In genomic region chr3:153277389-153277999, GRCm38 (mm10) we compare ENCODE assay signal across 8 mouse cellular contexts.
DNase-seq lines count a peak whose midpoint lies in the region; ATAC-seq and TF ChIP-seq lines count a peak whose summit lies in the region.

No protein-coding gene starts in this region.

- H3K9me3 ChIP-seq in E14TG2a.4 (ENCODE audit: low read length), result no peaks in the 10 kb centered on the region
- H3K9me3 ChIP-seq in embryonic facial prominence, embryonic 10.5 days, result peaks cover 15% of the 10 kb centered on the region; the same call in 1 of the 2 replicates
- H3K9me3 ChIP-seq in hindbrain, postnatal 0 days (ENCODE audit: low read length), result no peaks in the 10 kb centered on the region; the same call in 1 of the 2 replicates
- peaks cover 13% of the 10 kb centered on the region for H3K9me3 ChIP-seq in midbrain, embryonic 12.5 days

- no peak overlapping the region; the same call in 1 of the 2 replicates for H3K9ac ChIP-seq in hindbrain, postnatal 0 days (replicated peaks; ENCODE audit: low read length)
- H3K9ac ChIP-seq in midbrain, embryonic 12.5 days (replicated peaks), result no peak overlapping the region

- peak overlapping the region; percentile 32 for H3K4me3 ChIP-seq in E14TG2a.4 (replicated peaks; ENCODE audit: low read length)
- H3K4me3 ChIP-seq in embryonic facial prominence, embryonic 10.5 days, result 0 out of 2 replicates have a peak overlapping the region, but pooled peaks have one; percentile 13
- H3K4me3 ChIP-seq in hindbrain, postnatal 0 days (ENCODE audit: low read length), result no peak overlapping the region
- no peak overlapping the region for H3K4me3 ChIP-seq in midbrain, embryonic 12.5 days

- H3K27ac ChIP-seq in embryonic facial prominence, embryonic 10.5 days (replicated peaks), result peak overlapping the region; percentile 48
- H3K27ac ChIP-seq in hindbrain, postnatal 0 days, result peak overlapping the region; percentile 54; the same call in 1 of the 2 replicates
- peak overlapping the region; percentile 76 for H3K27ac ChIP-seq in midbrain, embryonic 12.5 days (replicated peaks)

- no peak for TF ChIP-seq CTCF in E14TG2a.4 (conservative IDR thresholded peaks at IDR 0.05; ENCODE audit: low read length)
- no peak for TF ChIP-seq CTCF in hindbrain, postnatal 0 days (IDR thresholded peaks at IDR 0.05; ENCODE audit: low read depth)

- no peaks in the 10 kb centered on the region for H3K36me3 ChIP-seq in E14TG2a.4 (ENCODE audit: insufficient read depth, low read length)
- peaks cover 11% of the 10 kb centered on the region; the same call in 1 of the 2 replicates for H3K36me3 ChIP-seq in embryonic facial prominence, embryonic 10.5 days (replicated peaks)
- H3K36me3 ChIP-seq in hindbrain, postnatal 0 days (ENCODE audit: insufficient read depth, low read length), result no peaks in the 10 kb centered on the region
- no peaks in the 10 kb centered on the region for H3K36me3 ChIP-seq in midbrain, embryonic 12.5 days

- DNase-seq in embryonic facial prominence, embryonic 10.5 days (ENCODE audit: low spot score), result peak; percentile 75
- DNase-seq in hindbrain, postnatal 0 days (ENCODE audit: low spot score), result peak; percentile 62
- DNase-seq in ovary, postnatal 10 days (ENCODE audit: low spot score), result no peak
- DNase-seq in liver, result no peak
- DNase-seq in gastrocnemius, adult 8-10 months (ENCODE audit: low spot score in 2 of 2), result no peak

- peak overlapping the region; percentile 36; the same call in 1 of the 2 replicates for H3K4me2 ChIP-seq in hindbrain, postnatal 0 days (ENCODE audit: low read depth, low read length)
- peak overlapping the region; percentile 39 for H3K4me2 ChIP-seq in midbrain, embryonic 12.5 days (replicated peaks)

- H3K27me3 ChIP-seq in E14TG2a.4 (ENCODE audit: insufficient read depth, low read length), result no peaks in the 10 kb centered on the region
- 0 out of 2 replicates have a peak, but pooled peaks cover 5% of the 10 kb centered on the region for H3K27me3 ChIP-seq in embryonic facial prominence, embryonic 10.5 days (replicated peaks; ENCODE audit: low read depth, poor library complexity, severe bottlenecking)
- no peaks in the 10 kb centered on the region for H3K27me3 ChIP-seq in hindbrain, postnatal 0 days (ENCODE audit: insufficient read depth, low read length)
- peaks cover 8% of the 10 kb centered on the region for H3K27me3 ChIP-seq in midbrain, embryonic 12.5 days

- peak; percentile 84 for ATAC-seq in hindbrain, postnatal 0 days
- ATAC-seq in midbrain, embryonic 12.5 days (ENCODE audit: low FRiP score, low read depth), result peak; percentile 96
- no peak for ATAC-seq in megakaryocyte, adult 5-6 weeks (ENCODE audit: poor library complexity, severe bottlenecking)

- WGBS in embryonic facial prominence, embryonic 10.5 days, result 35% methylated on average over 16 of the region's 16 CpGs
- WGBS in hindbrain, postnatal 0 days, result 10% methylated on average over 16 of the region's 16 CpGs
- 10% methylated on average over 16 of the region's 16 CpGs for WGBS in midbrain, embryonic 12.5 days

- H3K4me1 ChIP-seq in E14TG2a.4 (replicated peaks; ENCODE audit: low read depth, low read length), result peaks cover 34% of the 10 kb centered on the region
- peaks cover 32% of the 10 kb centered on the region for H3K4me1 ChIP-seq in embryonic facial prominence, embryonic 10.5 days
- H3K4me1 ChIP-seq in hindbrain, postnatal 0 days (ENCODE audit: insufficient read depth, low read length), result peaks cover 17% of the 10 kb centered on the region
- H3K4me1 ChIP-seq in midbrain, embryonic 12.5 days, result peaks cover 33% of the 10 kb centered on the region

Comparison
In these comparisons a context has a peak if more than half of its experiments do, and no peak if none do; other contexts are left out.
1. H3K4me3 ChIP-seq: peak in E14TG2a.4 (single experiment) and embryonic facial prominence, embryonic 10.5 days (single experiment); none in hindbrain, postnatal 0 days (single experiment) and midbrain, embryonic 12.5 days (single experiment).
2. DNase-seq: peak in embryonic facial prominence, embryonic 10.5 days (single experiment) and hindbrain, postnatal 0 days (single experiment); none in ovary, postnatal 10 days (single experiment), liver (single experiment) and gastrocnemius, adult 8-10 months (0 of 2).
3. Peak in every context shown above with its lines, with median percentiles within 50 percentile points of each other: H3K27ac ChIP-seq.